Mouse (Mus musculus): ENCODE data around the gene Cntnap2. TPM values are rescaled to one million over a fixed set of nuclear protein-coding genes. Genes with fewer than 3 reads are reported as not detected.

The Cntnap2 gene
- polyA plus RNA-seq, 1 experiment from 2014 or later = 0.75 TPM

- DNase-seq (ENCODE audit: low spot score) (no peak), ATAC-seq (ENCODE audit: insufficient number of reproducible peaks, low FRiP score, low TSS enrichment, low read depth) (no peak)
- Histone ChIP-seq H3K4me1 (ENCODE audit: control insufficient read depth, insufficient read depth, low read length) (no peaks in the 10 kb centered on the region), H3K36me3 (ENCODE audit: control insufficient read depth, insufficient read depth, low read length) (no peaks in the 10 kb centered on the region), H3K4me2 (ENCODE audit: low read depth, severe bottlenecking) (no peak overlapping the region), H3K9me3 (ENCODE audit: control insufficient read depth, low read length) (no peaks in the 10 kb centered on the region), H3K27ac (replicated peaks; ENCODE audit: low read depth, low read length) (no peak overlapping the region), H3K9ac (ENCODE audit: low read length) (no peak overlapping the region), H3K27me3 (ENCODE audit: control insufficient read depth, insufficient read depth, low read length) (no peaks in the 10 kb centered on the region), H3K4me3 (ENCODE audit: low read depth, low read length) (no peak overlapping the region)
Measured at GRCm38 (mm10) chr6:45589084-45589483, 529.9 kb downstream of the Cntnap2 start.

GRCm38 (mm10) chr6:45647017-45647416 is 587.9 kb downstream of the Cntnap2 start:
- H3K4me2 ChIP-seq (ENCODE audit: low read depth, severe bottlenecking) = no peak overlapping the region
- H3K9me3 ChIP-seq (ENCODE audit: control insufficient read depth, low read length) = no peaks in the 10 kb centered on the region
- no peak overlapping the region for H3K9ac ChIP-seq (ENCODE audit: low read length)
- DNase-seq (ENCODE audit: low spot score) (no peak), ATAC-seq (ENCODE audit: insufficient number of reproducible peaks, low FRiP score, low TSS enrichment, low read depth) (no peak)
- H3K27ac ChIP-seq (replicated peaks; ENCODE audit: low read depth, low read length) = no peak overlapping the region
- H3K4me3 ChIP-seq (ENCODE audit: low read depth, low read length) = no peak overlapping the region
- H3K36me3 ChIP-seq (ENCODE audit: control insufficient read depth, insufficient read depth, low read length) = no peaks in the 10 kb centered on the region
- no peaks in the 10 kb centered on the region for H3K27me3 ChIP-seq (ENCODE audit: control insufficient read depth, insufficient read depth, low read length)
- H3K4me1 ChIP-seq (ENCODE audit: control insufficient read depth, insufficient read depth, low read length) = no peaks in the 10 kb centered on the region

- Histone ChIP-seq H3K4me3 (ENCODE audit: low read depth, low read length) (no peak overlapping the region), H3K9ac (ENCODE audit: low read length) (no peak overlapping the region), H3K27me3 (ENCODE audit: control insufficient read depth, insufficient read depth, low read length) (no peaks in the 10 kb centered on the region), H3K36me3 (ENCODE audit: control insufficient read depth, insufficient read depth, low read length) (no peaks in the 10 kb centered on the region), H3K4me2 (ENCODE audit: low read depth, severe bottlenecking) (no peak overlapping the region), H3K4me1 (ENCODE audit: control insufficient read depth, insufficient read depth, low read length) (no peaks in the 10 kb centered on the region), H3K27ac (replicated peaks; ENCODE audit: low read depth, low read length) (no peak overlapping the region), H3K9me3 (ENCODE audit: control insufficient read depth, low read length) (no peaks in the 10 kb centered on the region)
- WGBS = 87% methylated on average over 2 of the region's 2 CpGs
- DNase-seq (ENCODE audit: low spot score) = no peak
- ATAC-seq (ENCODE audit: insufficient number of reproducible peaks, low FRiP score, low TSS enrichment, low read depth) = no peak
Measured at GRCm38 (mm10) chr6:45648419-45648818, 589.3 kb downstream of the Cntnap2 start.

GRCm38 (mm10) chr6:45700287-45700686 is 641.1 kb downstream of the Cntnap2 start:
- no peak for DNase-seq (ENCODE audit: low spot score)
- no peak for ATAC-seq (ENCODE audit: insufficient number of reproducible peaks, low FRiP score, low TSS enrichment, low read depth)

GRCm38 (mm10) chr6:45791612-45792011 is 732.5 kb downstream of the Cntnap2 start:
- no peak for DNase-seq (ENCODE audit: low spot score)
- H3K27me3 ChIP-seq (ENCODE audit: control insufficient read depth, insufficient read depth, low read length) = no peaks in the 10 kb centered on the region
- H3K9me3 ChIP-seq (ENCODE audit: control insufficient read depth, low read length) = no peaks in the 10 kb centered on the region
- H3K4me1 ChIP-seq (ENCODE audit: control insufficient read depth, insufficient read depth, low read length) = no peaks in the 10 kb centered on the region
- no peak for ATAC-seq (ENCODE audit: insufficient number of reproducible peaks, low FRiP score, low TSS enrichment, low read depth)
- H3K27ac ChIP-seq (replicated peaks; ENCODE audit: low read depth, low read length) = no peak overlapping the region
- no peaks in the 10 kb centered on the region for H3K36me3 ChIP-seq (ENCODE audit: control insufficient read depth, insufficient read depth, low read length)
- H3K4me3 ChIP-seq (ENCODE audit: low read depth, low read length) = no peak overlapping the region
- no peak overlapping the region for H3K9ac ChIP-seq (ENCODE audit: low read length)
- H3K4me2 ChIP-seq (ENCODE audit: low read depth, severe bottlenecking) = no peak overlapping the region

More at GRCm38 (mm10) chr6:45700287-45700686, 641.1 kb downstream of the Cntnap2 start:
- Histone ChIP-seq H3K9ac (ENCODE audit: low read length) (no peak overlapping the region), H3K36me3 (ENCODE audit: control insufficient read depth, insufficient read depth, low read length) (no peaks in the 10 kb centered on the region), H3K9me3 (ENCODE audit: control insufficient read depth, low read length) (no peaks in the 10 kb centered on the region), H3K4me2 (ENCODE audit: low read depth, severe bottlenecking) (no peak overlapping the region), H3K4me1 (ENCODE audit: control insufficient read depth, insufficient read depth, low read length) (no peaks in the 10 kb centered on the region), H3K4me3 (ENCODE audit: low read depth, low read length) (no peak overlapping the region), H3K27ac (replicated peaks; ENCODE audit: low read depth, low read length) (no peak overlapping the region), H3K27me3 (ENCODE audit: control insufficient read depth, insufficient read depth, low read length) (no peaks in the 10 kb centered on the region)

GRCm38 (mm10) chr6:45841626-45842341 is 782.6 kb downstream of the Cntnap2 start:
- Histone ChIP-seq H3K9ac (ENCODE audit: low read length) (no peak overlapping the region), H3K9me3 (ENCODE audit: control insufficient read depth, low read length) (no peaks in the 10 kb centered on the region), H3K36me3 (ENCODE audit: control insufficient read depth, insufficient read depth, low read length) (no peaks in the 10 kb centered on the region), H3K4me1 (ENCODE audit: control insufficient read depth, insufficient read depth, low read length) (no peaks in the 10 kb centered on the region), H3K4me3 (ENCODE audit: low read depth, low read length) (no peak overlapping the region), H3K4me2 (ENCODE audit: low read depth, severe bottlenecking) (no peak overlapping the region), H3K27ac (replicated peaks; ENCODE audit: low read depth, low read length) (no peak overlapping the region), H3K27me3 (ENCODE audit: control insufficient read depth, insufficient read depth, low read length) (no peaks in the 10 kb centered on the region)
- WGBS = 88% methylated on average over 4 of the region's 4 CpGs
- ATAC-seq (ENCODE audit: insufficient number of reproducible peaks, low FRiP score, low TSS enrichment, low read depth) (no peak), DNase-seq (ENCODE audit: low spot score) (no peak)

GRCm38 (mm10) chr6:45843736-45844135 is 784.6 kb downstream of the Cntnap2 start:
- no peaks in the 10 kb centered on the region for H3K9me3 ChIP-seq (ENCODE audit: control insufficient read depth, low read length)
- WGBS = 79% methylated on average over 1 of the region's 1 CpGs
- H3K4me1 ChIP-seq (ENCODE audit: control insufficient read depth, insufficient read depth, low read length) = no peaks in the 10 kb centered on the region
- H3K4me3 ChIP-seq (ENCODE audit: low read depth, low read length) = no peak overlapping the region
- DNase-seq (ENCODE audit: low spot score) (no peak), ATAC-seq (ENCODE audit: insufficient number of reproducible peaks, low FRiP score, low TSS enrichment, low read depth) (no peak)
- no peak overlapping the region for H3K4me2 ChIP-seq (ENCODE audit: low read depth, severe bottlenecking)
- no peak overlapping the region for H3K9ac ChIP-seq (ENCODE audit: low read length)
- no peak overlapping the region for H3K27ac ChIP-seq (replicated peaks; ENCODE audit: low read depth, low read length)
- H3K36me3 ChIP-seq (ENCODE audit: control insufficient read depth, insufficient read depth, low read length) = no peaks in the 10 kb centered on the region
- no peaks in the 10 kb centered on the region for H3K27me3 ChIP-seq (ENCODE audit: control insufficient read depth, insufficient read depth, low read length)

- no peaks in the 10 kb centered on the region for H3K36me3 ChIP-seq (ENCODE audit: control insufficient read depth, insufficient read depth, low read length)
- no peaks in the 10 kb centered on the region for H3K9me3 ChIP-seq (ENCODE audit: control insufficient read depth, low read length)
- DNase-seq (ENCODE audit: low spot score) (no peak), ATAC-seq (ENCODE audit: insufficient number of reproducible peaks, low FRiP score, low TSS enrichment, low read depth) (no peak)
- H3K4me2 ChIP-seq (ENCODE audit: low read depth, severe bottlenecking) = no peak overlapping the region
- H3K27me3 ChIP-seq (ENCODE audit: control insufficient read depth, insufficient read depth, low read length) = no peaks in the 10 kb centered on the region
- no peaks in the 10 kb centered on the region for H3K4me1 ChIP-seq (ENCODE audit: control insufficient read depth, insufficient read depth, low read length)
- no peak overlapping the region for H3K27ac ChIP-seq (replicated peaks; ENCODE audit: low read depth, low read length)
- no peak overlapping the region for H3K9ac ChIP-seq (ENCODE audit: low read length)
- WGBS = 86% methylated on average over 3 of the region's 3 CpGs
- no peak overlapping the region for H3K4me3 ChIP-seq (ENCODE audit: low read depth, low read length)
Measured at GRCm38 (mm10) chr6:45871409-45871992, 812.3 kb downstream of the Cntnap2 start.

- H3K27me3 ChIP-seq (ENCODE audit: control insufficient read depth, insufficient read depth, low read length) = no peaks in the 10 kb centered on the region
- no peak for ATAC-seq (ENCODE audit: insufficient number of reproducible peaks, low FRiP score, low TSS enrichment, low read depth)
- H3K4me1 ChIP-seq (ENCODE audit: control insufficient read depth, insufficient read depth, low read length) = no peaks in the 10 kb centered on the region
- H3K27ac ChIP-seq (replicated peaks; ENCODE audit: low read depth, low read length) = no peak overlapping the region
- no peaks in the 10 kb centered on the region for H3K9me3 ChIP-seq (ENCODE audit: control insufficient read depth, low read length)
- H3K9ac ChIP-seq (ENCODE audit: low read length) = no peak overlapping the region
- H3K36me3 ChIP-seq (ENCODE audit: control insufficient read depth, insufficient read depth, low read length) = no peaks in the 10 kb centered on the region
- no peak for DNase-seq (ENCODE audit: low spot score)
- H3K4me2 ChIP-seq (ENCODE audit: low read depth, severe bottlenecking) = no peak overlapping the region
- WGBS = 88% methylated on average over 1 of the region's 1 CpGs
- no peak overlapping the region for H3K4me3 ChIP-seq (ENCODE audit: low read depth, low read length)
Measured at GRCm38 (mm10) chr6:45885486-45885885, 826.3 kb downstream of the Cntnap2 start.
